Mouse (Mus musculus) spleen, postnatal 0 days (tissue): ENCODE data around the gene Clic1. TPM values are rescaled to one million over a fixed set of nuclear protein-coding genes. Genes with fewer than 3 reads are reported as not detected.

Experiments
- polyA plus RNA-seq: library from polyadenylated mRNA; unstranded; fragments of >200 nt; fragmentation: Nextera tagmentation; extraction: Ambion mirVana; gene quantifications from 2 replicates; pipeline ENCODE4 v1.2.1, GENCODE M21; 2015

The Clic1 gene
- polyA plus RNA-seq, result 245 and 258 TPM in 2 replicates

DNA sequence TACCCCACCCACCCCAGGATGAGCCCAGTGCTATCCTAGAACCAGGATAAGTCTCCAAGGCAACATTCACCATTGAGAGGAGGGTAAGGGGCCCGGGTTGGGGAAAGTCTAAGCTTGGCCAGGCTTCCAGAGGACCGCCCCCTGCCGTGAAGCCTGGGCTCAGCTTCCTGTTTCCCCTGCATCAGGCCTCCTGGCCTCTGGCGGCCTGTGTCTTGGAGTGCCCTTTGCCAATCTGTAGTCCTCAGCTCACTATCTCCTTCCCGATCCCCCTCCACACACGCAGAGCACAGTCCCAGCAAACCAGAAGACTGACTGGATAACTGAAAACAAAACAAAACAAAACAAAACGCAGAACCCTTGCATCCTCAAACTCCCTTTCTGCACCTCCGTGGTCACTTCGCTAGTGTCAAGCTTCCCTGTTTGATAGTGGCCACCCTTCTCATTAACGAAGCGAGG, at the start of gene Clic1:
Clic1 (plus strand) TSS at position 406 of the 456 bp plus-strand sequence.

DNA sequence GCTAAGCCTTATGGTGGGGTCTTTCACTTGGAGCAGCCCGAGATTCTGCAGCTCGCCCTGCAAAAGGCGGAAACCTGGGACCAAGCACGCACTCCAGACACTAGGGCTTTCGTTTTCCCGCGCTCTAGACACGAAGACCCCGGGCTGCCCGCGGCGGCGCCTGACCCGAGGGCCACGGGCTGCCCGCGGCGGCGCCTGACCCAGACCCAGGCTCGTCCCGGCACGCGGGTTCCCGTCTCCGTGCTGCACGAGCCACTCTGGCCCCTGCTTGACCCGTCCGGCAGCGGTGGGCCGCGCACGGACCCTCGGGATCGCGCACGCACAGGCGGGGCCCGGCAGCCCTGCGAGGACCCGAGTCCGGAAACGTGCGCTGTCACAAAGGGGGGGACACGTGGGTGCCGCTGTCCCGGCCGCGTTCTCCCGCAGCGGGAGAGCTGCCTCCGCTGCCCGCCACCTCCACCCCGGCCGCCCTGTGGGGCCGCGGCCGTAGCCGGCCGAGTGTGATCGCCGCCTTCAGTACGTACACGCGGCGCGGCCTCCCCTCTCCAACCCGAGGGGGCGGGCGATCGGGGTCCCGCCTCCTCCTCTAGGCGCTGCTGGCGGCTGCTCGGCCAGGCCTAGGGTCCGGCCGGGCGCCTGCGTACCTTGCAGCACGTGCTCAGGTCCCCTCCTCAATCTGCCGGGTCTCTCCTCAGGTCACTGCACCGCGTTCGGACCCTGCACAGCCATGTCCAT, 48.9 kb upstream of the Clic1 start, which contains the start of gene Vars:
Vars (plus strand) TSS at position 271 of the 735 bp plus-strand sequence.

DNA sequence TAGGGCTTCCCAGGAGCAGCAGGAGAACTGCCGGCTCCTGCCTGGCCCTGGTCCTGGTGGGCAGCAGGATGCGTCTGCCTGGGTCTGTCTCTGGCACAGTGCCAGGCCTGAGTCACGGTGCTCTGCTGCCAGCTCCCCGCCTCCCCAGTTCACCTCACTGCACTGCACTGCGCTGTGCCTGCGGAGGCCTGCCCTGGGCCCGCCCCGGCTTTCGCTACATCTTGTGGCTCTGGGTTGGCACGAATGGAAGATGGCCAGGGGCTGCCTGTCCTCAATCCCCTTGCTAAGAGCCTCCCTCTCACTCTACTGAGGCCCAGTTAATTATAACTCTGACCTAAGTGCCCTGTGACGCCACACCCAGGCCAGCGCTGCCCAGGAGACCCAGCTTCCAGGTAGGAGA, 33.4 kb upstream of the Clic1 start, which contains the start of gene Vwa7:
Vwa7 (plus strand) TSS at position 204 of the 400 bp plus-strand sequence.

DNA sequence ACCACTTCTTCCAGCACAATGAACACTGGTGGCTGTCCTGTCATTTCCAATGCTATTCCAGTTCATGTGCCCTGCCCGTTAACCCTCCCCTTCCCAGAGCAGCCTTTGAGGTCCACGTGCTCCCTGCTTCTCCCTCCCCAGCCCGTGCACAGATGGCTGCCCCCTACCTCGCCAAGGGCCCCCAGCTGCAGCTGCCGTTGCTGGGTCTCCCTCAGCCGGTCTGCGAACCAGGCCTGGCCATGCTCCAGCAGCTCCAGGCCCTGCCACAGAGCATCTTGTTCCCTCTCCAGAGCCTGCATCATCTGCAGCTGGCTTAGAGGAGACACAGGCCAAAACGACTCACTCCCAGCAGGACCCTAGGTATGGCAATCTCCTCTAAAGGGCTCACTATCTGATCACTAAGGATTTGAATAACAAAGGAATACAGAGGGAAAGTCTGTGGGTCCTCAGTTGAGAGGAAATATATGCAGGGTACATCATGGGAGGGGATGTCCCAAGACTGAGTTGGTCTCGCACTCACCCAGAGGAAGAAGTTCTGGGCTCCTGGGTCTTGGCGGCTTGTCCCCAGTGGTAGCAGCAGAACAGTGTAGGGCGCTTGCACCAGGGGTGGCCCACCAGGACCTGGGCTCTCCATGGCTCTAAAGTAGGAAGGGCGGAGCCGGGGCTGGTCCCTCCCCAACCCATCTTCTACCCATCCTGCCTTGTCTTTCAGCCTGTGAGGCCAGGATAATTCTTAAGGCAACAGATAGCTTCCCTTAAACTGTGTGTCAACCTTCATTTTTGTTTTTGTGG, 22.3 kb upstream of the Clic1 start, which contains the start of gene Sapcd1:
Sapcd1 (minus strand) TSS at position 740 of the 792 bp plus-strand sequence.

DNA sequence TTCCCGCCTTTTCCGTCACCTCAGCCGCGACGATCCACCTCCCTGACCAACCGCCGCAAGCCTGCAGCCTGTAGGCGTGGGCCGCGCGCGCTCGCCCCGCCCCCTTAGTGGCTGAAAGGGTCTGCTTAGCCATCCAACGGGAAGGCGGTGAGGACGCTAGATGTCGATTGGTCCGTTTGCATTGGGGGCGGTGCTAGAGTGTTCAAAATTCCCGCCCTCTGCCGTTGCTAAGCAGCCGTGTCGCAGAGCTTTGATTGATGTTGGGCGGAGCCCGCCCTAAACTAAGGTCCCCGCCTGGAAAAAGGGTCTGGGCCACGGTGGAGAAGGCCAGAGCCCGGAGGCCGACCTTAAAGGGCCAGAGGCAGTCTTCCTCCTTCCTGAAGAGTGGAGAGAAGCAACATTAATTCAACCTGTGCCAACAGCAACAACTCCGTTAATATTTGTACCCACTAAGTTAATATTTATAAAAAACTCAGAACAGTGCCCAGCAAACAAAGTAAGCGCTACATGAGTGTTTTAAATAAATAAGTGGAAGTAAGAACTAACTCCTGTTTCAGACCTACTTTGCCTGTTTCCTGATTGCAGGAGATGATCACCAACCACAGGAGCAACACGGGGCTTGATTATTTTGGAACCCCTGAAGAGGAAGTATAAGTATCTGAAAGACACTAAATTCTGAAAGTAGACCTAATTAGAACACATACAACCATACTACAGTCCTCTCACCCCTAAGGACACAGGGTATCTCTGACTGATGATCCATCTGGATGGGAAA, 2.9 kb upstream of the Clic1 start, which contains the start of gene Msh5:
Msh5 (minus strand) TSS at position 65 of the 775 bp plus-strand sequence.

DNA sequence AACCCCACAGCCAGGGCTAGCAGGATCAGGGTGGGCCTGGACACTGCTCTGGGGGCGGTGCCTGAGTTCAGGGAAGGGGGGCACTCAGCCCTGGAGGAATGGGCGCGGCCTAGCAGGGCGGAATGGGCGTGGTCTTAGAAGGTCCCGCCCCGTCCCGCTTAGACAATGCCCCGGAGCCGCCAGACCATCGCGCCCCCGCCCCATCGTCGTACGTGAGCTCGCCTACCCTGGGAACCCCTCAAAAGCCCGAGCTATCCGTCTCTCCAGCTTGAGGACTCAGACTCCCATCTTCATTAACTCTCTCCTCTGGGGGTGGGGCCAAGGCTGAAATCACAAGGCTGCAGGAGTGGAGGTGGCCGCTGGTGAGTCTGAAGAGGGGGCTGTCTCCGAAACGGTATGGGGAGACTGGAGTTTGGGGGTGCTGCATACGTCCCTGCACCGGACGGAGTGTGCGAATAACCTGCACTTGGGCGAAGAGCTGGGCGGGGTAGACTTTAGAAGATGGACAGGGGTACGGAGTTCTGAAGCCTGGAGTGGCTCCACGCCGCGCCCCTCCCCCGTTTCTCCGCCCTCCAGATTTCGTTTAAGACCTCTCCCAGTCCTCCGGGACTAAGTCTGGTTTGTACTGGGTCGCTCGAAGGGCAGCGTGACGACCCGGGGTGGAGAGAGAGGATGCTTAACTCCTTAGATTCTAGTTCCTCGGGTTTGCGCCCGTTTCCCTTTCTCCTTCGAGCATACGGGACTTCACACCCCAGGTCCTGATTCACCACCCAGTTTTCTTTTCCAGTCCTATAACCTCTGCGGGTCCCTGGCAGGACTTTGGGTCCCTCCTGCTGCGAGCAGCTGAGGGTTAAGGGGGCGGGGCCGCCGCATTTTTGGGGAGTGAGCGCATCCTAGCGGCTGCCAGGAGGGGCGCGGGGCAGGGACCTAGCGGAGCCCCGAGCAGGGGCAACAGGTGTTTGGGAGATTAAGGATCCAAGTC, 9.4 kb downstream of the Clic1 start, which contains the start of gene Ddah2:
Ddah2 (plus strand) TSS at position 125 of the 982 bp plus-strand sequence.

DNA sequence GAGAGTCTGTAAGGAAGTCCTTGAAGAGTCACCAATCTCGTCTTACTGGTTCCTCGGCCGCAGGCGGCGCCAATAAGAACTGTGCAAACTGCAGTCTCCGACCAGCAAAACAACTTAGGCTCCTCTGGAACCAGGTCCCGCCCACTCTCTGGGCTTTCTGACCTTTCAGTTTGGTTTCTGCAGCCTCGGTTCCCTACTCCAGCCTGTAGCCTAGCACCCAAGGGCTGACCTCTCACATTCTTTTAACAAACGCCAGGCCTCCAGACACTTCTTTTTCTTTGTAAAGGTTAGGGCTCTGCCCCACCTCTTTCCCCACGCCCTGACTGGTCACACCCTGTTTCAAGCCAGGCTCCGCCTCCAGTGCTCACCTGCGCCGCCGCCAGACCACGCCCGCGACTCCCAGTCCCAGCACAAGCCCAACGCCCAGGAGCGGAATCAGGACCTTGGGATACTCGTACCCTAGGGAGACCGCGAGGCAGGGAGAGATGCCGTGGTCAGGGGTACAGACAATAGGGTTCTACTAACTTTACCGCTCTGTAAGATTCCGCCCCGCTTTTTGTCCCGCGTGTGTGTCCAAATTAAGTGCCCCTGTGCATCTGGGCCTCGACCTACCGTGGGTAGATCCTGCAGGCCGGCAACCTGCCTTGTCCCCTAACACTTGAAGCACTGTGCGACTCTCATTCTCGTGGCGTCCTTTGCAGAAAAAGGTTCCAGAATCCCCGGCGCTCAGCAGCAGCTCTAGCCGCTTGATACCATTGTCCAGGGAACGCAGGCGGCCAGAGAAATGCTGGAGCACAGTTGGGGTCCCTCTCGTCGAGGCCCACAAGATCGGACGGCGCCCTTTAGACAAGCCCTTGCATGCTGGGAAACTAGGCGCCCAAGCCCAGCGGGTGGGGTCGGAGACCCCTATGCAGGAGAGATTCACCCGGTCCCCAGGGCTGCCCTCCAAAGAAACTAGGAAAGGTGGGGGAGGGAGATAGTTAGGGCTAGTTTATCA, 15.5 kb downstream of the Clic1 start, which contains the start of gene Ly6g6c:
Ly6g6c (plus strand) TSS at position 438 of the 997 bp plus-strand sequence.

DNA sequence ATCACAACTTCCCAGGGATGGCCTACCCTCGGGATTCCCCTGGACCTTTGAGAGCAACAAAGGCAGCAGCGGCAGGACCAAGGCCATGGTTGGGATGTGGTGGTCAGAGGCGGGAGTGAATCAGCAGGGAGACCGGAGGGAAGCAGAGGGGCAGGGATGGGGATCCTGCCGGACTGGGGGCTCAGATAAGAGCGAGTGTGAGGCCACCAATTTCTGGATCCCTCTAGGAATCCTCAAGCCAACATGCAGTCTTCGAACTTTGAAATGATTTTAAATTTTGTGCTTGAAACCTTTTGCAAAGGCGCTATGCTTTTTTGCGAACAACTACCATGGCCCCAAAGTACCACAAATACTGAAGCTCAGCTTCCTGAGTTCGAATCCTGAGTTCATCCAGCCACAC, 16.3 kb downstream of the Clic1 start, which contains the start of gene Mpig6b:
Mpig6b (minus strand) TSS at position 101 of the 400 bp plus-strand sequence.

DNA sequence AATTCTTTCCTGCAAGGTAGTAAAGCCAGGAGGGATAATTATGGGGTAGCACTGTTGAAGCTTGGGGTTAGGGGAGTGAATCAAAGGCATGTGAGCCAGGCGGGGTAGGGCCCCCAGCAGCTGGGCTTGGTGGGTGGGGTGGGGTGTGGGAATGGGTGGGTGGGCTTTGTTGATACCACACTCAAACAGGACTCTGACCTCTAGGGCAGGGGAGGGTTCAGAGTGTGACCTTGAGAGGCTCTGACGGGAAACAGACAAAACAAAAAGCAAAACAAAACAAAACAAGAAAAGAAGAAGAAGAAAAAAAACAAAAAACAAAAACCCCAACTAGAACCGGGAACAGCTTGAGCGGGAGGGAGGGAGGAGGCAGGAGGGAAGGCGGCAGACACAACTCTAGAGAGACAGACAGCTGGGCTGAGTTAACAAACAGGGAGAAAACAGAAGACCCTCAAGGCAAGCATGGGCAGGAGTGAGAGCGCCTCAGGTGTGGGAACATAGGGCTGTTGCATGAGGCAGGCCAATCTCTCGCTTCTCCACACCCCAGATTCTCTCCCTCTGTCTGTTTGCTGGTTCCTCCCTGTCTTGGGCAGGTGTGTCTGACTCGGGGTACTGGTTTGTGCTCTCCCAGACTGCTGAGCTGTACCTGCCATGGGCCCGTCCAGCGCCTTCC, 26.9 kb downstream of the Clic1 start, which contains the start of gene Ly6g6e:
Ly6g6e (plus strand) TSS at position 396 of the 670 bp plus-strand sequence.

DNA sequence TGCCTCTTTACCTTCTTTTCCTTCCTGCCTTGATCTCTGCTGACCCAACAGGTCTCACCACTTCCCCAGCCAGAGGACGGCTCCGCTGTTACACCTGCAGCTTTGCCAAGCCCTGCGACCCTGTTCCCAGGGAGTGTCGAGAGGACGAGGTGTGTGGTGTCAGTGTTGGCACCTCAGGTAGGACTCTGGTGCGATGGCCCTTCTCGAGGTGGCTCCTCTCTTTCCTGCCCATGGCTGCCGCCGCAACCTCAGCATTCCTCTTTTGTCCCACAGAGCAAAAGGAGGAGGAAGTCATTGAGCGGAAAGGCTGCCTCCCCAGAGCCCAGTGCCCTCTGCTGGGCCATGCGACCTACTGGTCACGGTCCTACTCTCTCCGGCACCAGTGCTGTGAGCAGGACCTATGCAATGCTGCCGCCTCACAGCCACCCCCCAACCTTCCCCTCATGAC, 28.0 kb downstream of the Clic1 start, which contains the start of gene Ly6g6d:
Ly6g6d (minus strand) TSS at position 280 of the 448 bp plus-strand sequence.

DNA sequence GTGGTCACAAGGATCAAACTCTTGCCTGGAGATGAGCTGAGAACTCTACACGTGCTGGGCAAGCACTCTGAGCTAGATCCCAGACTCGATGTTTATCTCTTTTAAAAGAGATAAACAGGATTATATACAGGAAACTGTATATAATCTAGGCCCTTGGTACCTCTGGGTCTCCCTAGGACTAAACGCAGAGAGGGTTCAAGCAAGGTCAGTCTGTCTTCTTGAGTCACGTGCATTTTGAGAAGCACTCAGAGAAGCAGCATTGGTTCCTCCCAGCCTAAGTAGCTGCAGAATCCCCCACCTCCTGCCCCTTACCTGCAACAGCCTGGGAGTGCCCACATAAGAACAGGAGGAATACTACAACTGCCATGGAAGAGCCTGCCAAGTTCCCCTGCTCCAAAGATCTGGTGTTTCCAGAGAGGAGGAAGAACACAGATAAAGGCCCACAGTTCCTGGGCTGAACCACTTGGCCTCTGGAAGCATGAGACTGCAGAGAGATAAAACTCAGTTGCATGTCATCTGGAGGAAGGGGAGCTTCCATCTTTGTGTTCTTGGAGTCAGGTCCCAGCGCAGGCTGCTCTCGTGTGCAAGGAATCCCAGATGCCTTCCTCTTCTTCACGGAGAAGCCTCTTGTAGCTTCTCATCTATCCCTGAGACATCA, 35.6 kb downstream of the Clic1 start, which contains the start of gene Ly6g6f:
Ly6g6f (minus strand) TSS at position 403 of the 658 bp plus-strand sequence.

DNA sequence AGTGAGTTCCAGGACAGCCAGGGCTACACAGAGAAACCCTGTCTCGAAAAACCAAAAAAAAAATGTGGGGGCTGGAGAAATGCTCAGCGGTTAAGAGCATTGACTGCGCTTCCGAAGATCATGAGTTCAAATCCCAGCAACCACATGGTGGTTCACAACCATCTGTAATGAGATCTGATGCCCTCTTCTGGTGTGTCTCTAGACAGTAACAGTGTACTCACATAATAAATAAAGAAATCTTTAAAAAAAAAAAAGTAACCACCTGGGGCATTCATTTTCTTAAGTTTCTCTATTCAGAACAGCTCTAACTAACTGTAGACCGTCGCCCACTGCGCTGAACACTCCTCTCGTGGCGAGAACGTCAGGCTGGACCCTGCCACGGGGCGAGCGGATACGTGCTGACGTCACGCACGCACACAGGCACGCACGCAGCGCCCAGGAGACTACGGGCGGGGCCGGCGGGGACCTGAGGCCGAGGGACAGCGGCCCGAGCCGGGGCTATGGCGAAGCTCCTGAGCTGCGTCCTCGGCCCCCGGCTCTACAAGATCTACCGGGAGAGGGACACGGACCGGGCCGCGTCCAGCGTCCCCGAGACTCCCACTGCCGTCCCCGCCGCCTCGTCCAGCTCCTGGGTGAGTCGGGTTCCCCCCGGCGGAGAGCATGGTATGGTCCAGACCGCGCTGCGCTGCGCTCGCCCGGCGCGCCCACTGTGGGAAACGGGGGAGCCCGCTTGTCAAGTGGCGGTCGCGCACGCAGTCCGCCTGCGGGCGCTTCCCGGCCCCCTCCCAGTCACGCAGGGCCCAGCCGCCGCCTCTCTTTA, 39.3 kb downstream of the Clic1 start, which contains the start of gene Abhd16a:
Abhd16a (plus strand) TSS at position 439 of the 820 bp plus-strand sequence.

DNA sequence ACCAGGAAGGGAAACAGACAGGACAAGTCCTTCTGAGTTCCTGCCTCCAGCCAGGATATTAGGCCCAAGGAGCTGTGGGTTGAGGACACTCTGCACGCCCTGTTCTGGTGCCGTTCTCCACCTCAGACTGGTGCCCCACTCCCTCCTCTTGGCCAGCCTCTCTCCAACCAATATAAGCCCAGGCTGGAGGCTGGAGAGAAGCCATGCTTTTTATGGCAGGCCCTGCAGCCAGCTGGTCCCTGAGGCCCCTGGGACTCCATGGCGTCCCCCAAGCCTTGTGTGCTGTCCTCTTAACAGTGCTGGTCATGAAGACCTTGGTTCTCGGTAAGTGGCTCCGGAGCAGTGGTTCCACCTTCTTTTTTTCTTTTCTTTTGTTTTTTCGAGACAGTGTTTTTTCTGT, 58.3 kb downstream of the Clic1 start, which contains the start of gene Ly6g5c:
Ly6g5c (plus strand) TSS at position 183 of the 400 bp plus-strand sequence.

